Mouse (Mus musculus): ENCODE data around the gene Dscaml1. TPM values are rescaled to one million over a fixed set of nuclear protein-coding genes. Genes with fewer than 3 reads are reported as not detected.

Dscaml1 gene
- total RNA-seq (2021): not detected
- long read RNA-seq, experiment 1: 0 reads
- long read RNA-seq, experiment 2: 0 reads

GRCm38 (mm10) chr9:45426456-45426855 lies at the start of gene Dscaml1:
Gene Dscaml1 (plus strand): TSS chr9:45426628.
- Histone ChIP-seq H3K27ac (no peak within 1 kb of the TSS), H3K4me3 (no peak within 1 kb of the TSS)
- no peak for TF ChIP-seq CTCF (IDR thresholded peaks at IDR 0.05)
- intact Hi-C loops (cut with DNase I): no loop called here
- DNase-seq: no peak

- Histone ChIP-seq H3K27ac (no peak overlapping the region), H3K4me3 (no peak overlapping the region)
- no peak for DNase-seq
- TF ChIP-seq CTCF (IDR thresholded peaks at IDR 0.05): no peak
- intact Hi-C loops (cut with DNase I): no loop called here
Measured at GRCm38 (mm10) chr9:45376883-45377282, 49.5 kb upstream of the Dscaml1 start.

- TF ChIP-seq CTCF (IDR thresholded peaks at IDR 0.05): no peak
- Histone ChIP-seq H3K27ac (peak overlapping the region; percentile 12; the same call in 1 of the 2 replicates), H3K4me3 (no peak overlapping the region)
- intact Hi-C loops (cut with DNase I): no loop called here
- peak; percentile 14 for DNase-seq
Measured at GRCm38 (mm10) chr9:45380411-45381251, 45.8 kb upstream of the Dscaml1 start.

DNA sequence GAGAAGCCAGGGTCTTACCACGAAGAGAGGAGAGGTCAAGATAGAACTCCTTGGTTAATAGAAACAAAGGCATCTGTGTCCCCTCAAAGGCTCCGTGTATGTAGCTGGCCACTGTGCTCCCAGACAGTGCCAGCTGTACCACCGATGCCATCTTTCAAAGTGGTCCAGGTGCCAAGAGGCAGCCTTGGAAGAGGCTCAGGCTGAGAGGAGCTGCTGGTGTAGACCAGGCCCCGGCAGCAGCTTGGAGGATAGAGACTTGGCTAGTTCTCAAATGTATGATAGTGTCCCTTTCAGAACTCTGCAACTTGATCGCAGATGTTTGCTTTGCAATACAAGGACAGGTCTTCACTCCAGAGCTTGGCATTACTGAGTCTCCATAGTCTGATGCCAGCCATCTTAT lies 44.1 kb upstream of the Dscaml1 start:
- Histone ChIP-seq H3K27ac (0 out of 2 replicates have a peak overlapping the region, but pooled peaks have one; percentile 28), H3K4me3 (no peak overlapping the region)
- intact Hi-C loops (cut with DNase I): loop anchor here (2.0 kb wide), 1 partner anchor 22 kb away; no protein-coding TSS in a partner anchor
- DNase-seq: no peak
- TF ChIP-seq CTCF (IDR thresholded peaks at IDR 0.05): no peak

DNA sequence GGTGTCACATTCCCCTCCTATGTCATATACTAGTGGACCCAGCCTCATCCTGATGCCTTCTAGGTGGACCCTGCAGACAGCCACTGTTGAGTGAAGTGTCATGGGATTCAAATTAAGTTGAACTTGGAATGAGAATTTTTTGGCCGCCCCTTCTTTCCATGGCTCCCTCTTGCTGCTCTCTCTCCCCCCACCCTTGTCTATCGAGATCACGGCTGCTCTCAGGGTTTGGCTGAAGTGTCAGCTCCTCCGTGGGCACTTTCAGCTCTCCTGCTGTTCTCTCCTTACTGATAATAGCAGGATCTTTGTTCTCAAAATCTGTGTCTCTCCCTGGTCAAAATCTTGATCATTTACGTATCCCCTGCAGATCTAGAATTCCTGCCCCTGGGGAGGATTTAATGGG lies 43.6 kb upstream of the Dscaml1 start:
- H3K27ac ChIP-seq: no peak overlapping the region
- TF ChIP-seq CTCF (IDR thresholded peaks at IDR 0.05): no peak
- no peak for DNase-seq
- intact Hi-C loops (cut with DNase I): loop anchor here (2.0 kb wide), 1 partner anchor 22 kb away; no protein-coding TSS in a partner anchor
- H3K4me3 ChIP-seq: no peak overlapping the region

DNA sequence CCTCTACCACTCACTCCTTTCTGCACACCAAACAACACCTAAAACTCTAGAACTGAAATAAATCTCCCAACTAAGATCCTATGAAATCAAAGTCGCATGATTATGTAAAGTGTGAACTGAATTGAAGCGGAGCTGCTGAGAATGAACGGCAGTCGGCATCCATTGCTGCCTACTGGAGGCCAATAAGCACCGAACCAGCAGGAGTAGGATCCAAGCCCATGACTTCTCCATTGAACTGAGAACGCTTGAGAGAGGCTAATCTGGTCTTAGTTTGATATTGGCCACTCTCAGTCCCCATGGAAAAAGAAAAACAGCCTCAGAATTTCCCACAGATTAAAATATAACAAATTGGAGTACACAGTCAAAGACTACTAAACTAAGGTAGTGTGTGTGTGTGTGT lies 42.5 kb upstream of the Dscaml1 start:
- H3K27ac ChIP-seq: no peak overlapping the region
- no peak overlapping the region for H3K4me3 ChIP-seq
- no peak for DNase-seq
- intact Hi-C loops (cut with DNase I): loop anchor here (2.0 kb wide), 1 partner anchor 23 kb away; no protein-coding TSS in a partner anchor
- no peak for TF ChIP-seq CTCF (IDR thresholded peaks at IDR 0.05)

DNA sequence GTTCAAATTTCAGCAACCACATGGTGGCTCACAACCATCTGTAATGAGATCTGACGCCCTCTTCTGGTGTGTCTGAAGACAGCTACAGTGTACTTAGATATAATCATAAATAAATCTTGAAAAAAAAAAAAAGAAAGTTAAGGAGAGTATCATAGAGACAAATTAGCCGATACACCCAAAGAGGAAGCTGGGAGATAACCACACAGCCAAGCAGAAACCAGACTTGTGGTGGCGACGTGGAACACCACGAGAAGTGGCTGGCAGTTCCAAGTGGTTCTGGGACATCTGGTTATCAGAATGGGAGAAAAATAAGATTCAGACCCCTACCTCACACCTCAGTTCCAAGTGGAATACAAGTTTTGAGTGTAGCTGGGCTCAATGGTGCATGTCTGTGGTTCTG lies 39.7 kb upstream of the Dscaml1 start:
- no peak for DNase-seq
- no peak overlapping the region for H3K4me3 ChIP-seq
- no peak for TF ChIP-seq CTCF (IDR thresholded peaks at IDR 0.05)
- intact Hi-C loops (cut with DNase I): no loop called here
- no peak overlapping the region for H3K27ac ChIP-seq

DNA sequence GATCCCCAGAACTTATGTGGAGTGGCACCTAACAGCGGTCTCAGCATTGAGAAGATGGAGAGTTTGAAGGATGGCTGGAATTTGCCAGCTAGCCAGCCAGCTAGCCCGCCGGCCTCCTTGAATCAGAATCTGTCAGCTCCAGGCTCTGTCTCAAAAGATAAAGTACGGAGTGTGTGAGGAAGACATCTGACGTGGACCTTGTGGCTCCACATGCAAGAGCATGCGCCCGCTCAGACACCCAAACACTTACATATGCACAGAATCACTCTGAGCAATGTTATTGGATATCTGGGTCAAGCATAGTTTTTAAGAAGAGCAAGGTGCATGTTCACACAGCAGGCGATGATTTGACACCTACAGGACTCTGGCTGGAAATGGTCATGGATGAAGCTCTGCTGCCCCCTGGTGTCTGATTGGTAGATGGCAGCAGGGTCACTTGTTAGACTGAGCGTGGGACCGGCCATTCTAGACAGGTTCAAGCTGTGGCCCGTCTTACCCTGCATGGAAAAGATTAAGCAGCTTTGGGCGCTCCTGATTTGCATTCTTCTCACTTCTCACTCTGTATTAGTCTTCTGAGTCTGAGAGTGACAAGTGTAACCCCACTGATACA lies 37.9 kb upstream of the Dscaml1 start:
- intact Hi-C loops (cut with DNase I): loop anchor here (1.0 to 2.0 kb wide), 3 partner anchors 43 to 168 kb away; no protein-coding TSS in a partner anchor
- no peak; the same call in 1 of the 2 replicates for TF ChIP-seq CTCF (IDR thresholded peaks at IDR 0.05)
- DNase-seq: peak; percentile 88
- Histone ChIP-seq H3K4me3 (no peak overlapping the region), H3K27ac (no peak overlapping the region)

DNA sequence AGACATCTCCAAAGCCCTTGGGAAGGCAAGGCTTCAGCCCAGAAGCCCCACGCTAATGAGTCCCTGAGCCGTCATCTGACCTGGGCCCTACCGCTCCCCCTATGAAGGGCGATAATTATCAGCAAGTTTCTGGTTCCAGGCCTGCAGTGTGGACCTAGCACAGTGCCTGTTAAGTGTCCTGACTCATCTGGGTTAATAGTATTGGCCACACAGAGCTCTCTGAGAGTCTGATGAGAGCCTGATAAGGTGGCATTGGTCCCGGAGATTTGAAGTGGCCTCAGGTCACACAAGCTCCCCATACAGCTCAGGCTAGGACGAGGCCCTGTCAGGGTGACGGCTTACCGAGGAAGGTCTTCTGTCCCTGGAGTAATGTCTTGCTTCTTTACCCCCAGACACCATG lies 36.8 kb upstream of the Dscaml1 start:
- intact Hi-C loops (cut with DNase I): loop anchor here (2.0 kb wide), 1 partner anchor 169 kb away; no protein-coding TSS in a partner anchor
- TF ChIP-seq CTCF (IDR thresholded peaks at IDR 0.05): no peak
- H3K27ac ChIP-seq: no peak overlapping the region
- H3K4me3 ChIP-seq: no peak overlapping the region
- no peak for DNase-seq

- Histone ChIP-seq H3K27ac (no peak overlapping the region), H3K4me3 (no peak overlapping the region)
- DNase-seq: no peak
- TF ChIP-seq CTCF (IDR thresholded peaks at IDR 0.05): no peak
- intact Hi-C loops (cut with DNase I): no loop called here
Measured at GRCm38 (mm10) chr9:45391299-45391698, 35.1 kb upstream of the Dscaml1 start.

DNA sequence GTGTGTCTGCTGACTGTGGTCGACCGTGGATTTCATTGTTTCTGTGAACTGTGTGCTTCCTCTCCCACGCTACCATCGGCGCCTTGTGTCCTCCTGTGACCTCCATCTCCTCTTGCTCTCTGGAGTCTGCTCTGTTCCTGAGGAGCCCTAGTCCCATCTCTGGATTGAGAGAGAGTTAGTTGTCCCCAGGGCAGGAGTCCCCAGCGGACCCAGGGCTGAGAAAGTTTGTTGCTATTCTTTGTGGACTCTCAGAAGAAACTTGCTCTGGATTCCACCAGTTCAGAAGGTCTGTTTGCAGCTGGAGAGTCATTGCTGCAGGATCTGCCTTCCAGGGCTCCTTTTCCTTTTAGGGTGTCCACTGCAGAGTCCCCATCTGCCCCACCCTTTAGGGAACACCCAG lies 31.2 kb upstream of the Dscaml1 start:
- intact Hi-C loops (cut with DNase I): no loop called here
- TF ChIP-seq CTCF (IDR thresholded peaks at IDR 0.05): no peak
- Histone ChIP-seq H3K27ac (peak overlapping the region; percentile 41; the same call in 1 of the 2 replicates), H3K4me3 (no peak overlapping the region)
- no peak for DNase-seq

GRCm38 (mm10) chr9:45395796-45396195 lies 30.6 kb upstream of the Dscaml1 start:
- Histone ChIP-seq H3K4me3 (no peak overlapping the region), H3K27ac (peak overlapping the region; percentile 41)
- intact Hi-C loops (cut with DNase I): no loop called here
- TF ChIP-seq CTCF (IDR thresholded peaks at IDR 0.05): no peak
- DNase-seq: no peak

DNA sequence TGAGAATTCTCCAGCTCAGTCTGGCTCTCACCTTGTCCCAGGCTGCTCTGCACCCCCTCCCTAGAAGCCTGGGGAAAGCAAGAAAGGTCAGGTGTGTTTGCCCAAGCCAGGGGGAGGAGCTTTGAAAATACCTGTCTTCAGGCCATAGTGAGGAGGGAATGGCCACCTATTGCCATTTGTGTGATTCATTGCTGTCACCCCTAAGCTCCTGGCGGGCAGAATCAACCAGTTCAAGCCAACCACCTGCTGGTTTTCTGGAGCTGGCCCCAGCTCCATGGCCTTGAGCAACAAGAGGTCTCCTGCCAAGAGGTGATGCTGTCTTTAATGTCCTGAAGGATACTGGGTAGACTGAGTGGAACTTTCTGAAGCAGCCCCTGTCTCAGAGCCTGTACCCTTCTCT lies 28.1 kb upstream of the Dscaml1 start:
- intact Hi-C loops (cut with DNase I): no loop called here
- H3K4me3 ChIP-seq: no peak overlapping the region
- no peak for TF ChIP-seq CTCF (IDR thresholded peaks at IDR 0.05)
- peak; percentile 67 for DNase-seq
- H3K27ac ChIP-seq: no peak overlapping the region
